Mouse (Mus musculus) myocyte (in vitro differentiated cells): ENCODE measurements around the gene Gpr156. TPM values are rescaled to one million over a fixed set of nuclear protein-coding genes. Genes with fewer than 3 reads are reported as not detected.

ENCODE experiments used
- H3K27me3 ChIP-seq: one replicate; pipeline ENCODE4 v1.6.1; 2011; ENCODE audit not compliant: control insufficient read depth, insufficient read depth, insufficient read length
- H3K36me3 ChIP-seq: one replicate; pipeline ENCODE4 v1.6.1; 2011; ENCODE audit not compliant: control insufficient read depth, insufficient read depth
- H3K4me2 ChIP-seq: one replicate; pipeline ENCODE4 v1.6.1; 2011; ENCODE audit warnings: low read depth, control low read depth
- H3K4me3 ChIP-seq: one replicate; pipeline ENCODE4 v1.5.1; 2011; ENCODE audit warnings: mild to moderate bottlenecking, control low read depth, moderate library complexity
- H3K79me2 ChIP-seq: one replicate; pipeline ENCODE4 v1.6.1; 2011; ENCODE audit not compliant: control insufficient read depth, insufficient read depth
- H3ac ChIP-seq: one replicate; pipeline ENCODE4 v1.6.1; 2011; ENCODE audit not compliant: control insufficient read depth, insufficient read length
- CEBPB ChIP-seq: IDR thresholded peaks from 2 replicates; pipeline ENCODE4 v1.6.1; 2011; ENCODE audit warnings: mild to moderate bottlenecking, moderate library complexity; ENCODE audit not compliant: poor library complexity, insufficient read depth, severe bottlenecking
- E2F4 ChIP-seq: IDR thresholded peaks from one replicate; pipeline ENCODE4 v1.6.1; 2011; ENCODE audit warnings: mild to moderate bottlenecking, control low read depth, moderate library complexity; ENCODE audit not compliant: insufficient read depth
- MAX ChIP-seq: IDR thresholded peaks from one replicate; pipeline ENCODE4 v1.6.1; 2011; ENCODE audit warnings: low read depth, mild to moderate bottlenecking, control low read depth
- MYOD1 ChIP-seq, 3 experiments: IDR thresholded peaks; one replicate each; pipeline ENCODE4 v1.6.1; 2011; ENCODE audit warnings: control low read depth in 2 of 3, low read depth in 2 of 3, mild to moderate bottlenecking in 2 of 3, moderate library complexity in 1 of 3; ENCODE audit not compliant: insufficient read length in 2 of 3, control insufficient read depth in 1 of 3
- MYOG ChIP-seq, 3 experiments: IDR thresholded peaks; one replicate each; pipeline ENCODE4 v1.6.1; 2011; ENCODE audit warnings: control low read depth in 2 of 3, low read depth in 2 of 3, mild to moderate bottlenecking in 2 of 3; ENCODE audit not compliant: insufficient read length in 2 of 3, control insufficient read depth in 1 of 3, insufficient read depth in 1 of 3
- POLR2A ChIP-seq: IDR thresholded peaks from one replicate; pipeline ENCODE4 v1.6.1; 2011; ENCODE audit warnings: low read depth, mild to moderate bottlenecking, control low read depth, moderate library complexity; ENCODE audit not compliant: insufficient read length
- POLR2AphosphoS2 ChIP-seq: IDR thresholded peaks from one replicate; pipeline ENCODE4 v1.6.1; 2011; ENCODE audit warnings: low read depth, control low read depth; ENCODE audit not compliant: insufficient read length
- REST ChIP-seq: IDR thresholded peaks from one replicate; pipeline ENCODE4 v1.6.1; 2011; ENCODE audit warnings: mild to moderate bottlenecking, control low read depth, moderate library complexity; ENCODE audit not compliant: insufficient read depth, insufficient read length
- SRF ChIP-seq: IDR thresholded peaks from one replicate; pipeline ENCODE4 v1.6.1; 2011; ENCODE audit warnings: low read depth; ENCODE audit not compliant: control insufficient read depth, insufficient read length
- TCF12 ChIP-seq: IDR thresholded peaks from one replicate; pipeline ENCODE4 v1.6.1; 2011; ENCODE audit warnings: mild to moderate bottlenecking, control low read depth; ENCODE audit not compliant: poor library complexity, insufficient read depth, severe bottlenecking
- TCF3 ChIP-seq: IDR thresholded peaks from one replicate; pipeline ENCODE4 v1.6.1; 2011; ENCODE audit warnings: low read depth, control low read depth; ENCODE audit not compliant: insufficient read length
- USF1 ChIP-seq: IDR thresholded peaks from one replicate; pipeline ENCODE4 v1.6.1; 2011; ENCODE audit warnings: low read depth, mild to moderate bottlenecking, control low read depth, moderate library complexity
- polyA plus RNA-seq: library from polyadenylated mRNA; unstranded; fragments of >200 nt; fragmentation: generic; extraction: Trizol; gene quantifications from one replicate; pipeline ENCODE4 v1.2.1, GENCODE M21; 2012; ENCODE audit warnings: missing spikeins

Gpr156 gene
- polyA plus RNA-seq, 1 experiment, result 0.06 TPM

- Histone ChIP-seq H3K4me3 (no peak overlapping the region), H3ac (no peak overlapping the region), H3K27me3 (no peaks in the 10 kb centered on the region), H3K36me3 (no peaks in the 10 kb centered on the region), H3K4me2 (no peak overlapping the region), H3K79me2 (no peaks in the 10 kb centered on the region)
- TF ChIP-seq TCF12 (no peak), POLR2A (no peak), MAX (no peak), E2F4 (no peak), POLR2AphosphoS2 (no peak), MYOG (IDR thresholded peaks at IDR 0.05; ENCODE audit: control insufficient read depth in 1 of 3, insufficient read depth in 1 of 3, insufficient read length in 2 of 3, low read depth in 2 of 3) (no peak), SRF (no peak)
These were observed 96.6 kb downstream of the Gpr156 start for GRCm38 (mm10) chr16:38012891-38013290.

GRCm38 (mm10) chr16:38014951-38015350 is 98.7 kb downstream of the Gpr156 start:
- Histone ChIP-seq H3K4me3 (no peak overlapping the region), H3K4me2 (no peak overlapping the region), H3K36me3 (no peaks in the 10 kb centered on the region), H3K79me2 (no peaks in the 10 kb centered on the region), H3K27me3 (no peaks in the 10 kb centered on the region), H3ac (no peak overlapping the region)
- TF ChIP-seq MYOG (IDR thresholded peaks at IDR 0.05; ENCODE audit: control insufficient read depth in 1 of 3, insufficient read depth in 1 of 3, insufficient read length in 2 of 3, low read depth in 2 of 3) (no peak), MYOD1 (IDR thresholded peaks at IDR 0.05; ENCODE audit: control insufficient read depth in 1 of 3, insufficient read length in 2 of 3, low read depth in 2 of 3) (peak in 1 of 3 experiments; percentile 1)

GRCm38 (mm10) chr16:38016928-38017524 is 100.7 kb downstream of the Gpr156 start:
- no peaks in the 10 kb centered on the region for H3K27me3 ChIP-seq
- no peak overlapping the region for H3K4me3 ChIP-seq
- no peaks in the 10 kb centered on the region for H3K79me2 ChIP-seq
- TF ChIP-seq TCF12 (no peak), REST (no peak), CEBPB (no peak), TCF3 (no peak), E2F4 (no peak), MAX (no peak), SRF (no peak), USF1 (no peak), POLR2AphosphoS2 (no peak), MYOD1 (IDR thresholded peaks at IDR 0.05; ENCODE audit: control insufficient read depth in 1 of 3, insufficient read length in 2 of 3, low read depth in 2 of 3) (no peak), MYOG (IDR thresholded peaks at IDR 0.05; ENCODE audit: control insufficient read depth in 1 of 3, insufficient read depth in 1 of 3, insufficient read length in 2 of 3, low read depth in 2 of 3) (no peak), POLR2A (no peak)
- no peak overlapping the region for H3ac ChIP-seq
- H3K4me2 ChIP-seq, result no peak overlapping the region
- no peaks in the 10 kb centered on the region for H3K36me3 ChIP-seq

- no peak overlapping the region for H3K4me3 ChIP-seq
- no peaks in the 10 kb centered on the region for H3K27me3 ChIP-seq
- no peak overlapping the region for H3K4me2 ChIP-seq
- TF ChIP-seq POLR2AphosphoS2, result no peak
- no peak for TF ChIP-seq USF1
- TF ChIP-seq TCF12, result no peak
- no peak for TF ChIP-seq REST
- no peak for TF ChIP-seq MAX
- TF ChIP-seq MYOG (IDR thresholded peaks at IDR 0.05; ENCODE audit: control insufficient read depth in 1 of 3, insufficient read depth in 1 of 3, insufficient read length in 2 of 3, low read depth in 2 of 3), result no peak
- no peak for TF ChIP-seq E2F4
- no peak for TF ChIP-seq SRF
- TF ChIP-seq CEBPB, result no peak
- no peak for TF ChIP-seq POLR2A
- TF ChIP-seq TCF3, result no peak
- no peak for TF ChIP-seq MYOD1 (IDR thresholded peaks at IDR 0.05; ENCODE audit: control insufficient read depth in 1 of 3, insufficient read length in 2 of 3, low read depth in 2 of 3)
- no peak overlapping the region for H3ac ChIP-seq
- no peaks in the 10 kb centered on the region for H3K36me3 ChIP-seq
- H3K79me2 ChIP-seq, result no peaks in the 10 kb centered on the region
These were observed 101.7 kb downstream of the Gpr156 start for GRCm38 (mm10) chr16:38017958-38018376.

- Histone ChIP-seq H3K27me3 (no peaks in the 10 kb centered on the region), H3K79me2 (no peaks in the 10 kb centered on the region), H3K4me2 (no peak overlapping the region), H3K36me3 (no peaks in the 10 kb centered on the region), H3ac (no peak overlapping the region), H3K4me3 (no peak overlapping the region)
- TF ChIP-seq MAX (no peak), POLR2A (no peak), SRF (no peak), TCF12 (no peak), MYOG (IDR thresholded peaks at IDR 0.05; ENCODE audit: control insufficient read depth in 1 of 3, insufficient read depth in 1 of 3, insufficient read length in 2 of 3, low read depth in 2 of 3) (no peak), CEBPB (no peak), E2F4 (no peak), USF1 (no peak), REST (no peak), TCF3 (no peak), MYOD1 (IDR thresholded peaks at IDR 0.05; ENCODE audit: control insufficient read depth in 1 of 3, insufficient read length in 2 of 3, low read depth in 2 of 3) (no peak), POLR2AphosphoS2 (no peak)
These were observed 116.3 kb downstream of the Gpr156 start for GRCm38 (mm10) chr16:38032644-38033043.
